Mouse (Mus musculus) cerebellum, adult 2 months (tissue): ENCODE data around the gene Mmrn2. TPM values are rescaled to one million over a fixed set of nuclear protein-coding genes. Genes with fewer than 3 reads are reported as not detected.

Experiments used
- DNase-seq, 2 experiments: peaks; one replicate each; pipeline ENCODE4 v3.0.0; 2021
- H3K27ac ChIP-seq: fragments of 200-500 bp; 2 replicates; pipeline ENCODE4 v1.5.1; 2012; ENCODE audit warnings: low read length, control low read depth, inconsistent platforms; ENCODE audit not compliant: insufficient read depth
- H3K27me3 ChIP-seq: fragments of 200-500 bp; 2 replicates; pipeline ENCODE4 v1.6.1; 2012; ENCODE audit warnings: inconsistent platforms, mild to moderate bottlenecking, low read length, moderate library complexity; ENCODE audit not compliant: control insufficient read depth, insufficient read depth
- H3K4me1 ChIP-seq: fragments of 200-500 bp; 2 replicates; pipeline ENCODE4 v1.6.1; 2011; ENCODE audit warnings: low read length; ENCODE audit not compliant: control insufficient read depth, insufficient read depth
- H3K4me3 ChIP-seq: fragments of 200-500 bp; replicated peaks from 2 replicates; pipeline ENCODE3; 2011; ENCODE audit warnings: mild to moderate bottlenecking, low read depth, low read length, control low read depth; ENCODE audit not compliant: insufficient read depth
- CTCF ChIP-seq: fragments of 200-500 bp; IDR thresholded peaks from 2 replicates; pipeline ENCODE4 v1.5.1; 2011; ENCODE audit warnings: low read depth, mild to moderate bottlenecking, control low read depth, low read length, moderate library complexity, borderline replicate concordance; ENCODE audit not compliant: insufficient read depth
- POLR2A ChIP-seq: fragments of 200-500 bp; IDR thresholded peaks from 2 replicates; pipeline ENCODE4 v1.6.1; 2011; ENCODE audit warnings: low read length, control low read depth, borderline replicate concordance; ENCODE audit not compliant: insufficient read depth
- WGBS: fragments of 180-500 bp; shearing (Covaris S2); methylation state at CpG from one replicate; pipeline ENCODE4 v1.1.7; 2018; 5-methylcytosine and 5-hydroxymethylcytosine counted together
- polyA plus RNA-seq: library from polyadenylated mRNA; depleted of rRNA; stranded (reverse); fragments of >200 nt; gene quantifications from 2 replicates; pipeline ENCODE4 v1.2.3, GENCODE M21; 2012

Mmrn2 gene
- polyA plus RNA-seq, 1 experiment = 3.6 TPM

- no peak for TF ChIP-seq CTCF
- TF ChIP-seq POLR2A = no peak
- Histone ChIP-seq H3K4me3 (no peak overlapping the region), H3K27ac (no peak overlapping the region), H3K4me1 (no peaks in the 10 kb centered on the region), H3K27me3 (no peaks in the 10 kb centered on the region)
- WGBS = 58% methylated on average over 5 of the region's 5 CpGs
- DNase-seq = peak in 1 of 2 experiments; percentile 21
Measured at GRCm38 (mm10) chr14:34344361-34344760, 30.9 kb upstream of the Mmrn2 start.

GRCm38 (mm10) chr14:34345771-34346566 lies 29.3 kb upstream of the Mmrn2 start:
- WGBS = 68% methylated on average over 12 of the region's 12 CpGs
- TF ChIP-seq CTCF (no peak), POLR2A (no peak)
- H3K4me1 ChIP-seq = no peaks in the 10 kb centered on the region
- no peak for DNase-seq
- no peaks in the 10 kb centered on the region for H3K27me3 ChIP-seq
- H3K4me3 ChIP-seq = no peak overlapping the region
- H3K27ac ChIP-seq = no peak overlapping the region

GRCm38 (mm10) chr14:34347084-34347483 lies 28.2 kb upstream of the Mmrn2 start:
- Histone ChIP-seq H3K4me3 (no peak overlapping the region), H3K27me3 (no peaks in the 10 kb centered on the region), H3K27ac (no peak overlapping the region), H3K4me1 (no peaks in the 10 kb centered on the region)
- no peak for TF ChIP-seq POLR2A
- TF ChIP-seq CTCF = no peak
- no peak for DNase-seq
- WGBS = 93% methylated on average over 5 of the region's 5 CpGs

GRCm38 (mm10) chr14:34348301-34348700 lies 27.0 kb upstream of the Mmrn2 start:
- 71% methylated on average over 7 of the region's 7 CpGs for WGBS
- TF ChIP-seq POLR2A = no peak
- no peak for TF ChIP-seq CTCF
- no peak for DNase-seq
- no peaks in the 10 kb centered on the region for H3K4me1 ChIP-seq
- no peak overlapping the region for H3K4me3 ChIP-seq
- H3K27me3 ChIP-seq = no peaks in the 10 kb centered on the region
- no peak overlapping the region for H3K27ac ChIP-seq

GRCm38 (mm10) chr14:34349007-34349406 lies 26.3 kb upstream of the Mmrn2 start:
- Histone ChIP-seq H3K27ac (no peak overlapping the region), H3K4me3 (no peak overlapping the region), H3K27me3 (no peaks in the 10 kb centered on the region), H3K4me1 (no peaks in the 10 kb centered on the region)
- TF ChIP-seq CTCF (no peak), POLR2A (no peak)
- DNase-seq = no peak
- 85% methylated on average over 8 of the region's 8 CpGs for WGBS

- Histone ChIP-seq H3K27me3 (no peaks in the 10 kb centered on the region), H3K4me1 (no peaks in the 10 kb centered on the region), H3K4me3 (no peak overlapping the region), H3K27ac (no peak overlapping the region)
- DNase-seq = no peak
- WGBS = 75% methylated on average over 3 of the region's 3 CpGs
- TF ChIP-seq POLR2A (no peak), CTCF (no peak)
Measured at GRCm38 (mm10) chr14:34351660-34352059, 23.6 kb upstream of the Mmrn2 start.

GRCm38 (mm10) chr14:34352523-34352922 lies 22.7 kb upstream of the Mmrn2 start:
- H3K27ac ChIP-seq = no peak overlapping the region
- WGBS = 61% methylated on average over 6 of the region's 6 CpGs

GRCm38 (mm10) chr14:34353326-34353725 lies 21.9 kb upstream of the Mmrn2 start:
- Histone ChIP-seq H3K27ac (no peak overlapping the region), H3K4me1 (no peaks in the 10 kb centered on the region), H3K27me3 (no peaks in the 10 kb centered on the region), H3K4me3 (no peak overlapping the region)
- TF ChIP-seq CTCF (no peak), POLR2A (no peak)
- DNase-seq = no peak
- 90% methylated on average over 3 of the region's 3 CpGs for whole genome bisulfite sequencing

More at GRCm38 (mm10) chr14:34352523-34352922, 22.7 kb upstream of the Mmrn2 start:
- TF ChIP-seq POLR2A = no peak
- no peak for TF ChIP-seq CTCF
- DNase-seq = no peak
- Histone ChIP-seq H3K27me3 (no peaks in the 10 kb centered on the region), H3K4me1 (no peaks in the 10 kb centered on the region), H3K4me3 (no peak overlapping the region)
